Mouse (Mus musculus) neutrophil, adult 59 days (primary cell): Measurements from ENCODE around the gene Tspo. TPM values are rescaled to one million over a fixed set of nuclear protein-coding genes. Genes with fewer than 3 reads are reported as not detected.

Source experiments
- total RNA-seq, 2 experiments: library from RNA; stranded (reverse); gene quantifications; 1 replicate in 1 of 2; 2 replicates in 1 of 2; pipeline ENCODE4 v1.2.4; 2023

Gene Tspo
- 100 to 1,000 TPM; 246 to 252 TPM for total RNA-seq

GRCm38 (mm10) chr15:83563327-83563856, at the start of gene Tspo, which contains the start of gene Mcat:
Tspo (plus strand) TSS chr15:83563592.
Mcat (minus strand) TSS chr15:83563787.

GRCm38 (mm10) chr15:83526424-83527091, 36.8 kb upstream of the Tspo start, which contains the start of gene Bik:
Bik (plus strand) TSS chr15:83526862.

GRCm38 (mm10) chr15:83594513-83595363, 31.3 kb downstream of the Tspo start, which contains the start of gene Ttll12:
Ttll12 (minus strand) TSS chr15:83595157.

Other genes starting within 250 kb of the Tspo start
- 10 to 100 TPM; 11.7 to 15.7 TPM for gene Arfgap3, start 213.3 kb upstream of the Tspo start, total RNA-seq
- gene Pacsin2, start 99.0 kb upstream of the Tspo start, total RNA-seq = 100 to 1,000 TPM; 112 to 116 TPM
- gene Ttll1, start 52.7 kb upstream of the Tspo start, total RNA-seq = 1 to 10 TPM; 5.0 to 5.2 TPM
- not detected for gene Bik, start 36.7 kb upstream of the Tspo start, total RNA-seq
- 1 to 10 TPM; 7.0 to 8.0 TPM for gene Mcat, start 195 bp downstream of the Tspo start, total RNA-seq
- 1 to 10 TPM; 5.4 to 7.4 TPM for gene Ttll12, start 31.6 kb downstream of the Tspo start, total RNA-seq
- not detected for gene Scube1, start 161.4 kb downstream of the Tspo start, total RNA-seq
- gene Mpped1, start 215.9 kb downstream of the Tspo start, total RNA-seq = not detected